Mouse (Mus musculus) erythroblast, embryonic 14.5 days (primary cell): ENCODE data around the gene Ddi2.

ENCODE experiments used
- GATA1 ChIP-seq: IDR thresholded peaks from 2 replicates; pipeline ENCODE4 v1.6.1; 2012; ENCODE audit warnings: low read length, inconsistent platforms, mixed read lengths
- TAL1 ChIP-seq: IDR thresholded peaks from 3 replicates; pipeline ENCODE4 v1.6.1; 2012; ENCODE audit warnings: low read length, inconsistent platforms, mixed read lengths

GRCm38 (mm10) chr4:141705331-141705730 lies 17.9 kb downstream of the Ddi2 start:
- TF ChIP-seq GATA1: no peak
- no peak for TF ChIP-seq TAL1
